Mouse (Mus musculus) cerebellum, adult 18-20 months (tissue): ENCODE measurements around the gene Scgb2b24.

Source experiments
- DNase-seq, 2 experiments: peaks; one replicate each; pipeline ENCODE4 v3.0.0; 2021

The Scgb2b24 gene

GRCm38 (mm10) chr7:33739212-33739611, at the start of gene Scgb2b24:
Gene Scgb2b24 (minus strand): TSS chr7:33739312.
- DNase-seq = peak in 1 of 2 experiments; percentile 14

DNA sequence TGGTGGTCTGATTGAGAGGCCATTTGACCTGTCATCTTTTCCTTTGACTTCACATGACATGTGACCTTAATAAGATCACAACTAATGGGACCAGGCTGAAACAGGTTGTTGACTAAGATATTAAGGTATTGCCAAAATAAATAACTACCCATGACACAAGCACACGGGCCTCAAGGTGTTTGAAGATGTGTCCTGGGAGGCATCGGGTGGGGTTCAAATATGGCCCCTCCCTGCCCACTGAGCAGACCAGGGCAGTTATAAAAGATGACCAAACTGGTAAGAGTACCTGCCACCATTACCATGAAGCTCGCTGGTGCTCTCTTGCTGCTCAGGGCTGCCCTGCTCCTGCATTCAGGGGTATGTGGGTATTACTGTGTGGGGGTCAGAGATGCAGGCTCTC, 4.4 kb upstream of the Scgb2b24 start, which contains the start of gene Scgb1b24:
TSS of gene Scgb1b24 (plus strand) at position 301 of the 400 bp plus-strand sequence.
- no peak for DNase-seq

DNA sequence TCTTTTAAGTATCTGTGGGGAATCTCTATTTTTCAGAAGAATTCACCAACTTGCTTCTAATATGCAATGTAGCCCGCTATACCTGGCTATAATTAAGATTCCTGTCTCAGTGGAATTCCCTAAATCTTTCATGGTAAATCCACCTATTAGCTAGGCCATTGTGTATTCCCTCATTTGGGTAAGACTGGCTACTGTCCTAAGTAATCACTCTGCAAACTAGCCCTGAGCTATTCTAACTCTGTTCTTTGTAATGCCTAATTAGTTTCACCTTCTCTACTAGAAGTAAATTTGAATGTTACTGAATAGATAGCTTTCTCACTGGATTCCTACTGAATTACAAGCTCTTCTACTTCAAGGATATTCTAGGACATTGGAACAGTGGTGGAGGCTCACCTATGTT, 49.2 kb downstream of the Scgb2b24 start:
- DNase-seq = no peak
